Mouse (Mus musculus) effector memory CD4-positive, alpha-beta T cell, adult 5 months (primary cell): Measurements from ENCODE around the gene D17Wsu92e. TPM values are rescaled to one million over a fixed set of nuclear protein-coding genes. Genes with fewer than 3 reads are reported as not detected.

Experiments
- polyA plus RNA-seq: library from polyadenylated mRNA; unstranded; fragments of 100-300 nt; shearing (Covaris generic); gene quantifications from one replicate; pipeline ENCODE4 v1.2.1, GENCODE M21; 2017

Gene D17Wsu92e
- 29.6 TPM for polyA plus RNA-seq

DNA sequence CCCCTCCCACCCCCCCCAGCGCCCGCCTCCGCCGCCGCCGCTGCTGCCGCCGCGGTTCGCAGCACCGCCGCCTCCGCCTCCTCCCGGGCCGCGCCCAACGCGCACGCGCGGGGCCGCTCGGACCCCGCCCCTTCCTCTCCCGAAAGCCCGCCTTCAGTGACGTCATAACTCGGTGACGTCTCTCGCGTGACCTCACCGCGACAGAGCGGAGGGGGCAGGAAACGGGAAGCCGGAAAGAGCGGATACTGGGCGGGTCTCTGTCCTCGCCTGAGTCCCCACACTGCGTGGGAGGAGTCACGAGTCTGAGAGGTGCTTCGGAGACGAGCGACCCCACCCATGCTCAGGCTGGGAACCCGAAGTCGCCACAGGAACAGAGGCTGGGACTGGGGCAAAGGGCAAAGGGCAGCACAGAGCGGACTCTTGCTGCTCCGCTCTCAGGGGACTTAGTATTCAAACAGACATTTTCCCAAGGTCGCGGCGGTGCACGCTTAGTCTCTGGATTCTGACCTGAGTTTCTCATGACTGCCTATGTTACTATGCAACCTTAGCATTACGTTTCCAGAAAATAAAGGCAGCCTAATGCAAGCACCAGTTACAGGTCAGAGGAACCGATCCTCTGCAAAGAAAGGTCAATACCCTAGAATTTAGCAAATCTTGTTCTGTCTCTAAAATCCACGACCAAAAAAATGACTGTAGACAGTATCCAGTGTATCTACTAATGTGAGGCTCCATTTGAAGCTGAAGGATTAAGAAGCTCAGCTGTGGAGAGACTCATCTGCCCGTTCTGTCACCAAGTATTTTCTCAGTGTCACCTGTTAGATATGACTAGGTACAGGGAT lies at the start of gene D17Wsu92e:
D17Wsu92e (minus strand) TSS at position 81 of the 839 bp plus-strand sequence.

DNA sequence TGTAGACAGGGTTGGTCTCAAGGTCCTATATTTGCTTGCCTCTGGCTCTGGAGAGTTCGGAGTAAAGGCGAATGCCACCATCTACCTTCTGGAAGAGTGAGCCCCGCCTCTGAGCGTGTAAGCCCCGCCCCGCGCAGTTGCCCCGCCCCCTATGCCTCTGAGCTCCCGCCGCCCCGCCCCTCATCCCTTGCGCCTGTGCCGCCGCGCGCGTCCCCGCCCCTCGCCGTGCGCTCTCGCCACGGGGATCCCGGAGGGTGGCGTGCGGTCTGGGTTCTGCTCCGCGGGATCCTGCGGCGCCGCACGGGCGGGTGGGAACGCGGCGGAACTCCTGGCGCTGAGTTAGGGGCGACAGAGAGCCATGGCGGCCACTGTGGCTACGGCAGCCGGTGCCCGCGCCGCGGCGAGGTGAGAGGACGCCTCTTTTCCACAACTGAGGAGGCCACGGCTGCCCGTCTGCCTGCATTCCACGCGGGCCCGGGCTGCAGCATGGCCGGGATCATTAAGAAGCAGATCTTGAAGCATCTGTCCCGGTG lies 35.9 kb upstream of the D17Wsu92e start, which contains the start of gene Uhrf1bp1:
Uhrf1bp1 (plus strand) TSS at position 177 of the 533 bp plus-strand sequence.

DNA sequence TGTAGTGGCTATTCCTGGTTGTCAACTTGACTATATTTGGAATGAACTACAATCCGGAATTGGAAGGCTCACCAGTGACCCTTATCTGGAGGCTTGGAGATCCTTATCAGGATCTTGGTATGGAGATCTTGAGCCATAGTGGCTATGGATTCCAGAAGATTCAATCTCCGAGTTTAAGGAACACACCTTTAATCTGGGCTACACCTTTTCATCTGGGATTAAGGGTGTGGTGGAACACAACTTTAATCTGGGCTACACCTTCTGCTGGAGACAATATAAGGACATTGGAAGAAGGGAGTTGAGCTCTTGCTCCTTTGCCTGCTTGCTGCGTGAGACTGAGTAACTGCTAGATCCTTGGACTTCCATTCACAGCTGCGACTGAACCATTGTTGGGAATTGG lies 17.4 kb upstream of the D17Wsu92e start, which contains the start of gene Snrpc:
Snrpc (plus strand) TSS at position 301 of the 400 bp plus-strand sequence.

DNA sequence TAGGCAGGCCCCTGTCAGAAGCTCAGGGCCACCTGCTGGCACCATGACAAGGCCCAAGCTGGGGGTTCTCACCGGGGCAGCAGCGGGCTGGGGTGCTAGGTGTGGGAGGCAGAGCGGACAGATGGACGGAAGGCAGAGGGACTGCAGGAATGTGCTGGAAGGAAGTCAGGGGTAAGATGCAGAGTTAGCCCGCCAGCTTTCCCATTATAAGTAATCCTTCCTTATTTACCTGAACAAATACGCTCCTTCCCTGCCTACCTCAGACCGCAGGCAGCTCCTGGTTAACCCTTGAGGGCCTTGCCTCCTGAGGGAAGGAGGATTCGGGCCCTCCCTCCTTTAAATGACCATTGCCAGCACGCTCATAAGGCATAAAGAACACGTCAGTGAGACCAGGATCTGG lies 91.7 kb downstream of the D17Wsu92e start, which contains the start of gene Spdef:
Spdef (minus strand) TSS at position 186 of the 400 bp plus-strand sequence.

Other genes with a start within 250 kb of the D17Wsu92e start
- 61.0 TPM for gene Nudt3, start 197.2 kb downstream of the D17Wsu92e start, polyA plus RNA-seq
- gene RPS10-NUDT3, start 185.4 kb downstream of the D17Wsu92e start, polyA plus RNA-seq: not detected
- gene Rps10, start 184.0 kb downstream of the D17Wsu92e start, polyA plus RNA-seq: 1,155 TPM
- gene Pacsin1, start 165.1 kb downstream of the D17Wsu92e start, polyA plus RNA-seq: 40.0 TPM
- gene Spdef, start 91.7 kb downstream of the D17Wsu92e start, polyA plus RNA-seq: 0.52 TPM
- 143 TPM for gene Snrpc, start 17.5 kb upstream of the D17Wsu92e start, polyA plus RNA-seq
- gene Uhrf1bp1, start 35.8 kb upstream of the D17Wsu92e start, polyA plus RNA-seq: 3.5 TPM
- 14.8 TPM for gene Anks1, start 88.7 kb upstream of the D17Wsu92e start, polyA plus RNA-seq
- 28.1 TPM for gene Taf11, start 89.2 kb upstream of the D17Wsu92e start, polyA plus RNA-seq